Mouse (Mus musculus) megakaryocyte, embryonic 14.5 days (primary cell): ENCODE data around the gene Focad.

ENCODE experiments used
- FLI1 ChIP-seq: IDR thresholded peaks from 2 replicates; pipeline ENCODE4 v1.6.1; 2012; ENCODE audit warnings: low read length, inconsistent platforms, mixed read lengths
- GATA1 ChIP-seq: IDR thresholded peaks from 3 replicates; pipeline ENCODE4 v1.6.1; 2012; ENCODE audit warnings: mixed read lengths, low read length, inconsistent platforms, borderline replicate concordance

DNA sequence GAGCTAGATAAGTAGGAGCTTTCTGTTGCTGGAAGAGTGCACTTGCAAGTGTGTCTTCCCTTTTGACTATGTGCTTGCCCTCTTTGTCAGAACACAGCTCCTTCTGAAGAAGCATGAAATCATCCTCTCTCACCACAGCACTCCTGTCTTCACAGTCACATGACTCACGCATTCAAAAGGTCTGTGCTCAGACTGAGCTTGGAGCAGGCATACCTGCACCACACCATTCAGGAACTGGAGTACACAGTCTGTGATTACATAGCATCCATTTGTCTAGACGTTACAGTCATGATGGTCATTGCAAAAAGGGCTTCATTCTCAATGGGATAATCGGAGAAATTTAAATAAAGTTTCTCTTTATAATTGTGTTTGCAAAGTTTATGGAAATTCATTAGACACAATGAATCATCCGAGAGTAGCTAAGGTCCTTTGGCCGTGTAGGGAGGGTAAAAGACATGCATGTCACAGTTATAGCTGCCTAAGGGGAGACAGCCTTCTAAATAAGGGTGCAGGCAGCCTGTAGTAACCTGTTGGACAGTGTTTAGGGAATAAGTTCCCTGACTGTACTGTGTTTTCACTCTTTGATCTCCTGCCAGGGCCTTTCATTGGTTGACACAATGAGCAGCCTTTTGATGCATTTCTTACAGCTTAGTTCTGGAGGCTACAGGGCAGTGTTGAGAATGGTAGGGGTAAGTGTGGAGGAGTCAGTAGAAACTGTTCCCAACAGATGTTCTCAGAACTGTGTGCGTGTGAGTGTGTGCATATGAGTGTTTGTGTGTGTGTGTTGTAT lies 206.6 kb downstream of the Focad start:
- no peak for TF ChIP-seq GATA1
- no peak for TF ChIP-seq FLI1
